Comparison of ENCODE assay signal across 8 mouse cellular contexts in genomic region chr8:72272361-72272760, GRCm38 (mm10). TPM values are rescaled to one million over a fixed set of nuclear protein-coding genes. Genes with fewer than 3 reads are reported as not detected.
A peak's percentile ranks its signal among the peaks of the same experiment; 100 is the strongest.
DNase-seq lines count a peak whose midpoint lies in the region; ATAC-seq and TF ChIP-seq lines count a peak whose summit lies in the region.

No protein-coding gene starts in this region.

- peak; percentile 81 for TF ChIP-seq CTCF in stomach, postnatal 0 days (IDR thresholded peaks at IDR 0.05; ENCODE audit: low read depth)

- DNase-seq in forebrain, embryonic 10.5 days (ENCODE audit: extremely low spot score, low spot score), result peak; percentile 21
- DNase-seq in adipocyte (ENCODE audit: low spot score), result peak; percentile 73
- peak; percentile 54 to 56 for DNase-seq in frontal cortex, postnatal 10 days (ENCODE audit: low spot score in 2 of 2)
- DNase-seq in limb, embryonic 10.5 days (ENCODE audit: low spot score), result peak; percentile 54
- DNase-seq in stomach, postnatal 0 days (ENCODE audit: low spot score), result peak; percentile 74

- no peak for ATAC-seq in forebrain, embryonic 12.5 days (ENCODE audit: low FRiP score)
- ATAC-seq in intestine, embryonic 15.5 days, result 0 out of 2 replicates have a peak, but pooled peaks have one; percentile 46
- ATAC-seq in monocyte, adult 5-6 weeks (replicated peaks; ENCODE audit: insufficient number of reproducible peaks, low FRiP score, low TSS enrichment, poor library complexity, severe bottlenecking), result peak; percentile 75
- peak; percentile 53 for ATAC-seq in stomach, postnatal 0 days (ENCODE audit: low FRiP score, low TSS enrichment)

- no peak overlapping the region for H3K27ac ChIP-seq in forebrain, embryonic 10.5 days
- H3K27ac ChIP-seq in forebrain, embryonic 12.5 days, result no peak overlapping the region
- H3K27ac ChIP-seq in intestine, embryonic 15.5 days, result no peak overlapping the region
- H3K27ac ChIP-seq in limb, embryonic 10.5 days, result no peak overlapping the region
- H3K27ac ChIP-seq in stomach, postnatal 0 days (replicated peaks), result no peak overlapping the region

- H3K9me3 ChIP-seq in forebrain, embryonic 10.5 days, result no peaks in the 10 kb centered on the region
- H3K9me3 ChIP-seq in forebrain, embryonic 12.5 days, result no peaks in the 10 kb centered on the region
- no peaks in the 10 kb centered on the region for H3K9me3 ChIP-seq in intestine, embryonic 15.5 days
- no peaks in the 10 kb centered on the region for H3K9me3 ChIP-seq in limb, embryonic 10.5 days (replicated peaks)
- no peaks in the 10 kb centered on the region for H3K9me3 ChIP-seq in stomach, postnatal 0 days (ENCODE audit: control insufficient read depth, low read length)

- H3K4me3 ChIP-seq in forebrain, embryonic 10.5 days, result no peak overlapping the region
- H3K4me3 ChIP-seq in forebrain, embryonic 12.5 days (replicated peaks), result no peak overlapping the region
- H3K4me3 ChIP-seq in intestine, embryonic 15.5 days (replicated peaks), result no peak overlapping the region
- H3K4me3 ChIP-seq in limb, embryonic 10.5 days, result no peak overlapping the region
- H3K4me3 ChIP-seq in stomach, postnatal 0 days (ENCODE audit: low read depth, low read length), result no peak overlapping the region

- no peaks in the 10 kb centered on the region for H3K4me1 ChIP-seq in forebrain, embryonic 10.5 days
- H3K4me1 ChIP-seq in forebrain, embryonic 12.5 days, result no peaks in the 10 kb centered on the region
- H3K4me1 ChIP-seq in intestine, embryonic 15.5 days (replicated peaks), result no peaks in the 10 kb centered on the region
- H3K4me1 ChIP-seq in limb, embryonic 10.5 days, result no peaks in the 10 kb centered on the region
- H3K4me1 ChIP-seq in stomach, postnatal 0 days (replicated peaks; ENCODE audit: control insufficient read depth, insufficient read depth), result no peaks in the 10 kb centered on the region

- no peak for TF ChIP-seq EP300 in stomach, postnatal 0 days (optimal IDR thresholded peaks at IDR 0.05)

- WGBS in forebrain, embryonic 10.5 days, result 25% methylated on average over 3 of the region's 3 CpGs
- 20% methylated on average over 3 of the region's 3 CpGs for WGBS in forebrain, embryonic 12.5 days
- WGBS in intestine, embryonic 15.5 days, result 12% methylated on average over 3 of the region's 3 CpGs
- 31% methylated on average over 3 of the region's 3 CpGs for WGBS in limb, embryonic 10.5 days
- WGBS in stomach, postnatal 0 days, result 12% methylated on average over 3 of the region's 3 CpGs

- H3K9ac ChIP-seq in forebrain, embryonic 12.5 days, result no peak overlapping the region
- H3K9ac ChIP-seq in intestine, embryonic 15.5 days, result no peak overlapping the region
- H3K9ac ChIP-seq in stomach, postnatal 0 days (ENCODE audit: low read length), result no peak overlapping the region

- no peak overlapping the region for H3K4me2 ChIP-seq in forebrain, embryonic 12.5 days
- no peak overlapping the region for H3K4me2 ChIP-seq in intestine, embryonic 15.5 days (replicated peaks)
- no peak overlapping the region for H3K4me2 ChIP-seq in stomach, postnatal 0 days (replicated peaks; ENCODE audit: low read depth)

- H3K27me3 ChIP-seq in forebrain, embryonic 10.5 days (ENCODE audit: poor library complexity, severe bottlenecking), result no peaks in the 10 kb centered on the region
- peaks cover 5% of the 10 kb centered on the region; the same call in 1 of the 2 replicates for H3K27me3 ChIP-seq in forebrain, embryonic 12.5 days
- H3K27me3 ChIP-seq in intestine, embryonic 15.5 days (replicated peaks), result no peaks in the 10 kb centered on the region
- no peaks in the 10 kb centered on the region for H3K27me3 ChIP-seq in limb, embryonic 10.5 days (ENCODE audit: low read depth, poor library complexity, severe bottlenecking)
- no peaks in the 10 kb centered on the region for H3K27me3 ChIP-seq in stomach, postnatal 0 days (ENCODE audit: control insufficient read depth, insufficient read depth, low read length)

- H3K36me3 ChIP-seq in forebrain, embryonic 10.5 days (replicated peaks), result no peaks in the 10 kb centered on the region
- no peaks in the 10 kb centered on the region for H3K36me3 ChIP-seq in forebrain, embryonic 12.5 days (replicated peaks)
- no peaks in the 10 kb centered on the region for H3K36me3 ChIP-seq in intestine, embryonic 15.5 days
- no peaks in the 10 kb centered on the region for H3K36me3 ChIP-seq in limb, embryonic 10.5 days
- H3K36me3 ChIP-seq in stomach, postnatal 0 days (ENCODE audit: control insufficient read depth, insufficient read depth, low read length), result no peaks in the 10 kb centered on the region

RNA-seq across cellular contexts. Expression of gene Ap1m1, which starts 32.5 kb away (rescaled TPM):
- 181 and 183 TPM in 2 replicates for polyA plus RNA-seq in forebrain, embryonic 10.5 days (2016; fragmentation: Nextera tagmentation; extraction: Ambion mirVana)
- 193 and 196 TPM in 2 replicates for polyA plus RNA-seq in forebrain, embryonic 12.5 days (2016; fragmentation: Nextera tagmentation; extraction: Ambion mirVana)
- polyA plus RNA-seq in intestine, embryonic 15.5 days (2015; fragmentation: Nextera tagmentation; extraction: Ambion mirVana), result 96.6 and 104 TPM in 2 replicates
- polyA plus RNA-seq in limb, embryonic 10.5 days (2016; fragmentation: Nextera tagmentation; extraction: Ambion mirVana), result 132 and 144 TPM in 2 replicates
- 59.3 to 86.9 TPM (median 76.3 TPM) in 3 replicates for total RNA-seq in monocyte, adult 5-6 weeks (2017)
- polyA plus RNA-seq in stomach, postnatal 0 days (2015; fragmentation: Nextera tagmentation; extraction: Ambion mirVana), result 38.2 and 42.0 TPM in 2 replicates

RNA-seq across cellular contexts. Expression of gene Gm10282, which starts 32.7 kb away (rescaled TPM):
- polyA plus RNA-seq in forebrain, embryonic 10.5 days (2016; fragmentation: Nextera tagmentation; extraction: Ambion mirVana), result 36.7 and 41.7 TPM in 2 replicates
- 34.4 and 36.6 TPM in 2 replicates for polyA plus RNA-seq in forebrain, embryonic 12.5 days (2016; fragmentation: Nextera tagmentation; extraction: Ambion mirVana)
- 21.5 and 24.3 TPM in 2 replicates for polyA plus RNA-seq in intestine, embryonic 15.5 days (2015; fragmentation: Nextera tagmentation; extraction: Ambion mirVana)
- 25.6 and 29.2 TPM in 2 replicates for polyA plus RNA-seq in limb, embryonic 10.5 days (2016; fragmentation: Nextera tagmentation; extraction: Ambion mirVana)
- total RNA-seq in monocyte, adult 5-6 weeks (2017), result 1.5 to 3.3 TPM (median 3.1 TPM) in 3 replicates
- polyA plus RNA-seq in stomach, postnatal 0 days (2015; fragmentation: Nextera tagmentation; extraction: Ambion mirVana), result 9.6 and 9.9 TPM in 2 replicates

RNA-seq across cellular contexts. Expression of gene Klf2, which starts 46.5 kb away (rescaled TPM):
- 2.6 and 3.0 TPM in 2 replicates for polyA plus RNA-seq in forebrain, embryonic 10.5 days (2016; fragmentation: Nextera tagmentation; extraction: Ambion mirVana)
- 4.6 and 5.0 TPM in 2 replicates for polyA plus RNA-seq in forebrain, embryonic 12.5 days (2016; fragmentation: Nextera tagmentation; extraction: Ambion mirVana)
- 6.6 and 7.2 TPM in 2 replicates for polyA plus RNA-seq in intestine, embryonic 15.5 days (2015; fragmentation: Nextera tagmentation; extraction: Ambion mirVana)
- 3.1 and 3.6 TPM in 2 replicates for polyA plus RNA-seq in limb, embryonic 10.5 days (2016; fragmentation: Nextera tagmentation; extraction: Ambion mirVana)
- total RNA-seq in monocyte, adult 5-6 weeks (2017), result 183 to 225 TPM (median 194 TPM) in 3 replicates
- 9.5 and 11.1 TPM in 2 replicates for polyA plus RNA-seq in stomach, postnatal 0 days (2015; fragmentation: Nextera tagmentation; extraction: Ambion mirVana)

RNA-seq across cellular contexts. Expression of gene Fam32a, which starts 52.8 kb away (rescaled TPM):
- polyA plus RNA-seq in forebrain, embryonic 10.5 days (2016; fragmentation: Nextera tagmentation; extraction: Ambion mirVana), result 77.6 and 80.0 TPM in 2 replicates
- 78.2 and 87.0 TPM in 2 replicates for polyA plus RNA-seq in forebrain, embryonic 12.5 days (2016; fragmentation: Nextera tagmentation; extraction: Ambion mirVana)
- polyA plus RNA-seq in intestine, embryonic 15.5 days (2015; fragmentation: Nextera tagmentation; extraction: Ambion mirVana), result 70.9 and 72.8 TPM in 2 replicates
- 69.3 and 70.4 TPM in 2 replicates for polyA plus RNA-seq in limb, embryonic 10.5 days (2016; fragmentation: Nextera tagmentation; extraction: Ambion mirVana)
- total RNA-seq in monocyte, adult 5-6 weeks (2017), result 105 to 143 TPM (median 135 TPM) in 3 replicates
- polyA plus RNA-seq in stomach, postnatal 0 days (2015; fragmentation: Nextera tagmentation; extraction: Ambion mirVana), result 53.8 and 57.4 TPM in 2 replicates

RNA-seq across cellular contexts. Expression of gene Gm11034, which starts 58.9 kb away (rescaled TPM):
- not detected in 2 replicates for polyA plus RNA-seq in forebrain, embryonic 10.5 days (2016; fragmentation: Nextera tagmentation; extraction: Ambion mirVana)
- polyA plus RNA-seq in forebrain, embryonic 12.5 days (2016; fragmentation: Nextera tagmentation; extraction: Ambion mirVana), result not detected in 2 replicates
- polyA plus RNA-seq in intestine, embryonic 15.5 days (2015; fragmentation: Nextera tagmentation; extraction: Ambion mirVana), result not detected in 2 replicates
- not detected in 2 replicates for polyA plus RNA-seq in limb, embryonic 10.5 days (2016; fragmentation: Nextera tagmentation; extraction: Ambion mirVana)
- total RNA-seq in monocyte, adult 5-6 weeks (2017), result not detected in 3 replicates
- not detected in 2 replicates for polyA plus RNA-seq in stomach, postnatal 0 days (2015; fragmentation: Nextera tagmentation; extraction: Ambion mirVana)

Comparison
In these comparisons a context has a peak if more than half of its experiments do, and no peak if none do; other contexts are left out.
1. DNase-seq: peak in every context shown above with its lines; median percentile 74 in stomach, postnatal 0 days; 73 in adipocyte; 55 in frontal cortex, postnatal 10 days; 54 in limb, embryonic 10.5 days; 21 in forebrain, embryonic 10.5 days.